Mouse (Mus musculus) cerebellum, adult 2 months (tissue): ENCODE data around the gene Plppr1.

Experiments used
- CTCF ChIP-seq: fragments of 200-500 bp; IDR thresholded peaks from 2 replicates; pipeline ENCODE4 v1.5.1; 2011; ENCODE audit warnings: low read depth, mild to moderate bottlenecking, control low read depth, low read length, moderate library complexity, borderline replicate concordance; ENCODE audit not compliant: insufficient read depth
- POLR2A ChIP-seq: fragments of 200-500 bp; IDR thresholded peaks from 2 replicates; pipeline ENCODE4 v1.6.1; 2011; ENCODE audit warnings: low read length, control low read depth, borderline replicate concordance; ENCODE audit not compliant: insufficient read depth

DNA sequence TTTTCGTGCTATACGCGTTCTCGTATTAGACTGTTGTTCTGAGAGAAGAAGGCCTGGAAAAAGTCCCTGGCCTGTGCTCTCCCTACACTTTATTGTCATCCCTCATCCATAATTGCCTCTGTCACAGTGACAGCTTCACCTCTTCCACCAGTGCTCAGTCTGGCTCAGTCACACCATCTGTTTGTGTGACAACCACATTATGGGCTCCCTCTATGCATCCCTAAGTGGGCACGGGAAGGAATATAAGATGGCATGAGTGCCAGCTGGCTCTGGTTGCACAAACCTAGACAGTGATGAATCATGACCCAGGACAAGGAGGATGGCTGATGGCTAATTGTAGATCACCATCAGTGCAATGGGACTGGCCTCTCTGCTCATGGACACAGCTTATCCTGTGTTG lies 219.4 kb downstream of the Plppr1 start:
- TF ChIP-seq POLR2A (no peak), CTCF (no peak)
